Mouse (Mus musculus) hindbrain, embryonic 15.5 days (tissue): ENCODE results near the gene Hspb11. TPM values are rescaled to one million over a fixed set of nuclear protein-coding genes. Genes with fewer than 3 reads are reported as not detected.
A peak's percentile ranks its signal among the peaks of the same experiment; 100 is the strongest.

Source experiments
- ATAC-seq: fragments of 200-750 bp; cut with Nextera tagmentation; 2 replicates; pipeline ENCODE4 v1.8.0; 2017; ENCODE audit warnings: low read depth, moderate number of reproducible peaks, moderate TSS enrichment; ENCODE audit not compliant: low FRiP score
- H3K27ac ChIP-seq: fragments of 300-500 bp; sonication (generic); replicated peaks from 2 replicates; pipeline ENCODE4 v1.5.1; 2015; ENCODE audit warnings: mild to moderate bottlenecking, inconsistent platforms
- H3K27me3 ChIP-seq: fragments of 300-500 bp; sonication (generic); 2 replicates; pipeline ENCODE4 v1.6.1; 2015; ENCODE audit warnings: control low read depth, inconsistent platforms
- H3K36me3 ChIP-seq: fragments of 300-500 bp; sonication (generic); 2 replicates; pipeline ENCODE4 v1.6.1; 2015; ENCODE audit warnings: control low read depth, inconsistent platforms
- H3K4me1 ChIP-seq: fragments of 300-500 bp; sonication (generic); replicated peaks from 2 replicates; pipeline ENCODE4 v1.6.1; 2015; ENCODE audit warnings: control low read depth, inconsistent platforms
- H3K4me2 ChIP-seq: fragments of 300-500 bp; sonication (generic); 2 replicates; pipeline ENCODE4 v1.6.1; 2015; ENCODE audit warnings: moderate library complexity, mild to moderate bottlenecking, inconsistent platforms
- H3K4me3 ChIP-seq: fragments of 300-500 bp; sonication (generic); 2 replicates; pipeline ENCODE4 v1.5.1; 2015; ENCODE audit warnings: mild to moderate bottlenecking, inconsistent platforms
- H3K9ac ChIP-seq: fragments of 300-500 bp; sonication (generic); 2 replicates; pipeline ENCODE4 v1.6.1; 2015; ENCODE audit warnings: inconsistent platforms
- H3K9me3 ChIP-seq: fragments of 300-500 bp; sonication (generic); 2 replicates; pipeline ENCODE4 v1.6.1; 2016; ENCODE audit warnings: control low read depth, inconsistent platforms
- WGBS: fragments of 180-500 bp; shearing (Covaris S2); methylation state at CpG from one replicate; pipeline ENCODE4 v1.1.7; 2015; 5-methylcytosine and 5-hydroxymethylcytosine counted together
- polyA plus RNA-seq: library from polyadenylated mRNA; unstranded; fragments of >200 nt; fragmentation: Nextera tagmentation; extraction: Ambion mirVana; gene quantifications from 2 replicates; pipeline ENCODE4 v1.2.1, GENCODE M21; 2015

The Hspb11 gene
- polyA plus RNA-seq: 34.8 and 37.3 TPM in 2 replicates

DNA sequence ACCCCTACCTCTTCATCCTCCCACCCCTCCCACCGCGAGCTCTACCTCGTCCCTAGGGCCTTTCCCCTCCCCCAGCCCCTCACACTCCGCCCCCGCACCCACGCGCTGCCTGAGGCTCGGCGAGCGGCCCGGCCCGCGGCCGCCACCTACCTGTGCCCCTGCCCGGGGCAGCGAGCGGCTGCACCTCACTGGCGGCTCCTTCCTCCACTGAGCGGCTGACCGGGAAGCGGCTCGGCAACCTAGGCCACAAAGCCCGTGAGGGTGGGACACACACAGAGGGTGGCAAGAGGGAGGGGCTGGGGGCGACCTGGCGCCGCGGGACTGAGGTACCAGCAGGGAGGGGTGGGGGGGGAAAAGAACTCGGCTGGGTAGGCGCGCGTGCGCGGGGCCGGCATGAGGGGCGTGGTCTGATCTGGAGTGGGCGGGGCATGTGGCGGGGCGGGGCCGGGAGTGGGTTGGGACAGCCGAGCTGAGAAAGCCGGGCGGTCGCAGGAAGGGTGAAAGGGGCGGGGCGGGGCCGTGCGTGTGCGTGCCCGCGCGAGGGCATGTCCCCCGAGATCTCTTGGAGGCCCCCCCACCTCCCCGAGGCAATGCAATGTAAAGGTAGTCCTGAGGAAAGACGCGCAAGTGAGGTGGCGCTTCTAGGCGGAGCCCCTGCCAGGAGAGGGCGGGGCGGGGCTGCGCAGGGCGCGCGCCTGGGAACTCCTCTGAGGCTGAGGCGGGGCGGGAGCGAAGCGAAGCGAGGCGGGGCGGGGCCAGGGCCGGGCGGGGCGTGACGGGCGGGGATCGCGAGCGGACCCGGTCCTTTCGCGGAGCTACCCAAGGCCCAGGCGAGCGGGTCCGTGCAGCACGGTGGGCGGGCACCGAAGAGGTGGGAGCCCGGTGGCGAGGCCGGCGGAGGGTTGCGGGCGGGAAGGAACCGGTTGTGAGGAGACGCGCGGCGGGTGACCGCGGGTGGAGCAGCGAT is at the start of gene Hspb11, which contains the start of gene Lrrc42:
TSS of gene Hspb11 (plus strand) at position 469 of the 967 bp plus-strand sequence.
TSS of gene Lrrc42 (minus strand) at position 408 of the 967 bp plus-strand sequence.
- H3K4me1 ChIP-seq: peaks cover 38% of the 10 kb centered on the region
- peak; percentile 96 for ATAC-seq

DNA sequence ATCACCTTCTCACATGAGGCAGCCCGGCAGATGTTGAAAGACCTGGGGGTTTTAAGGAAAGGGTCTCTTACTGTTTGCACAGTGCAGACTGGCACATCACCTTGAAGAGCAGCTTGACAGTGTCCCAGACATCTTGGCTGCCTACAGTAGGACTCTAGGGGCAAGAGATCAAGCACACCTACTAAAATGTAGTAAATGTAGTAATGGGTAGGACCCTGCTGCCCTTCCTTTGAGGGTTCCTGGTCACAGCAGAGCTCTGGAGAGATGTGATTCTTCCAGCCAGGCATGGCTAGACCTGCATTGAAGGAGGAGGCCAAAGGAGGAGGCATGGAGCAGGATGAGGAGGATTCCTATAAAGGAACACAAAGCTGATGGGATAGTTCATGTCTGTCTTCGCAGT is 46.4 kb upstream of the Hspb11 start:
- H3K4me1 ChIP-seq: no peaks in the 10 kb centered on the region
- no peak for ATAC-seq
- WGBS: 96% methylated on average over 2 of the region's 2 CpGs
- no peaks in the 10 kb centered on the region for H3K27me3 ChIP-seq
- H3K4me2 ChIP-seq: no peak overlapping the region
- no peak overlapping the region for H3K4me3 ChIP-seq
- H3K9ac ChIP-seq: no peak overlapping the region
- H3K27ac ChIP-seq: no peak overlapping the region
- no peaks in the 10 kb centered on the region for H3K9me3 ChIP-seq
- peaks cover 31% of the 10 kb centered on the region for H3K36me3 ChIP-seq

More for the DNA sequence above, at the start of gene Hspb11, which contains the start of gene Lrrc42:
- Histone ChIP-seq H3K4me2 (peak within 1 kb of the TSS; percentile 72), H3K9me3 (no peaks in the 10 kb centered on the region), H3K36me3 (no peaks in the 10 kb centered on the region), H3K9ac (peak within 1 kb of the TSS; percentile 90), H3K4me3 (peak within 1 kb of the TSS; percentile 65), H3K27ac (peak within 1 kb of the TSS; percentile 94), H3K27me3 (no peaks in the 10 kb centered on the region)
- under 1% methylated on average over 80 of the region's 101 CpGs for WGBS

DNA sequence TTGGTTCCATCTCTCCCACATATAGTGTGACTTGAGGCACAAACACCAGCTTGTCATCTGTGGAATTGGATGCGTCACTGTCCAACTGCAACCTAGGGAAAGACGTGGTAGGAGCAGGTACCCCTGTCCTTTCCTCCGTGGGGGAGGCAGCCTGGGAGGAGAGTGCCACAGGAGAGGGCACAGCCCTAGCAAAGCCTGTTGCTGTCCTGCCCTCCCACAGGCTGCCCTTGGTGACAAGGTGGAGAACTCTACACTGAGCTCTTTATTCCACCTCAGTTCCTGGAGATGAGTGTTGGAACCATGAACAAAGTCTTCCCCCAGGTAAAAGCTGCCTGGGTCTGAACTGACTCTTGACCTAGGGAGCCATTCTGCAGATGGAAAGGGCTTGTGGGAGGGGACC is 44.5 kb upstream of the Hspb11 start, which contains the start of gene Ldlrad1:
TSS of gene Ldlrad1 (plus strand) at position 301 of the 400 bp plus-strand sequence.
- 95% methylated on average over 3 of the region's 3 CpGs for WGBS
- no peak within 1 kb of the TSS for H3K9ac ChIP-seq
- no peak within 1 kb of the TSS for H3K27ac ChIP-seq
- no peaks in the 10 kb centered on the region for H3K9me3 ChIP-seq
- no peak within 1 kb of the TSS for H3K4me2 ChIP-seq
- ATAC-seq: no peak
- H3K27me3 ChIP-seq: no peaks in the 10 kb centered on the region
- H3K36me3 ChIP-seq: peaks cover 17% of the 10 kb centered on the region; the same call in 1 of the 2 replicates
- no peaks in the 10 kb centered on the region for H3K4me1 ChIP-seq
- no peak within 1 kb of the TSS for H3K4me3 ChIP-seq

- Histone ChIP-seq H3K4me1 (no peaks in the 10 kb centered on the region), H3K9ac (no peak overlapping the region), H3K36me3 (peaks cover 8% of the 10 kb centered on the region; the same call in 1 of the 2 replicates), H3K9me3 (no peaks in the 10 kb centered on the region), H3K27me3 (no peaks in the 10 kb centered on the region), H3K4me2 (no peak overlapping the region), H3K27ac (no peak overlapping the region), H3K4me3 (no peak overlapping the region)
- 86% methylated on average over 5 of the region's 5 CpGs for WGBS
- no peak for ATAC-seq
Observed at GRCm38 (mm10) chr4:107210483-107211097, 42.8 kb upstream of the Hspb11 start.

DNA sequence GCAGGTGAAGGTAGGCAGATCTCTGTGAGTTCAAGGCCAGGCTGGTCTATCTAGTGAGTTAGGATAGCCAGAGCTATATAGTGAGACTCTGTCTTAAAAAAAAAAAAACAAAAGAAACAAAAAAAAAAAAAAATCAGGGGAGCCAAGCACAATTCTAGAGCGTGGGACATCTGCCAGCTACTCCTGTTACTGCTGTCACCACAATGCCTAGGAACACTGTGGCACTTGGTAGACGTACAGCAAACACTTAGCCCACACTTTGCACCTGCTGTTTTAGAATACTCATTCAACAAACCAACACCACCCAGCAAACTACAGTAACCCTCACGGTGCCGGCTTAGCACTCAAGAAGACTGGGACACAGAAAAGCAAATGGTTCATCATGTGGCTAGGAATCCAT is 41.9 kb upstream of the Hspb11 start:
- H3K27ac ChIP-seq: no peak overlapping the region
- ATAC-seq: no peak
- H3K4me2 ChIP-seq: no peak overlapping the region
- no peaks in the 10 kb centered on the region for H3K27me3 ChIP-seq
- H3K9ac ChIP-seq: no peak overlapping the region
- no peaks in the 10 kb centered on the region for H3K4me1 ChIP-seq
- WGBS: 73% methylated on average over 4 of the region's 4 CpGs
- no peaks in the 10 kb centered on the region for H3K9me3 ChIP-seq
- no peak overlapping the region for H3K4me3 ChIP-seq
- H3K36me3 ChIP-seq: peaks cover 8% of the 10 kb centered on the region; the same call in 1 of the 2 replicates

- WGBS: 90% methylated on average over 5 of the region's 5 CpGs
- Histone ChIP-seq H3K27ac (no peak overlapping the region), H3K27me3 (no peaks in the 10 kb centered on the region), H3K9me3 (no peaks in the 10 kb centered on the region), H3K36me3 (peaks cover 8% of the 10 kb centered on the region; the same call in 1 of the 2 replicates), H3K4me2 (no peak overlapping the region), H3K4me1 (no peaks in the 10 kb centered on the region), H3K4me3 (no peak overlapping the region), H3K9ac (no peak overlapping the region)
- no peak for ATAC-seq
Observed at GRCm38 (mm10) chr4:107211936-107212335, 41.5 kb upstream of the Hspb11 start.

- Histone ChIP-seq H3K36me3 (peaks cover 8% of the 10 kb centered on the region; the same call in 1 of the 2 replicates), H3K9ac (no peak overlapping the region), H3K9me3 (no peaks in the 10 kb centered on the region), H3K4me1 (no peaks in the 10 kb centered on the region), H3K27me3 (no peaks in the 10 kb centered on the region), H3K4me3 (no peak overlapping the region), H3K27ac (no peak overlapping the region), H3K4me2 (no peak overlapping the region)
- no peak for ATAC-seq
- 81% methylated on average over 12 of the region's 12 CpGs for WGBS
Observed at GRCm38 (mm10) chr4:107213279-107214011, 39.9 kb upstream of the Hspb11 start.

DNA sequence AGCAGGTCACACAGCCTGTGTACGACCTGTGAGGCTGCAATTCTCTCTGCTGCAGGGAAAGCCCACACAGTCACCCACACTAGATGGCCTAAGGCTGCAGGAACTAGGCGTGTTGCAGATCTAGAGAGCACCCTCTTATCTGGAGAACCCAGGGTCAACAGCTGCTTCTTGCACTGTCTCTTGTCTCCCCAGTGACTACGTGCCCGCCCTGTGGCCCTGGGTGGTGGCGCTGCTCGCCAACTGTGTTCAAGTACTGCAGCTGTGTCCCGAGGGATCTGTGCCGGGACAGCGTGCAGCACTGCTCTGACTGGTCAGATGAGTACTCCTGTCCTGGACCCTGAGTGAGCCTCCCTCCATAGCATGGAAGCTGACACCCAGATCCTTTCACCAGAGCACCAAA is 35.8 kb upstream of the Hspb11 start:
- no peak overlapping the region for H3K4me2 ChIP-seq
- H3K9me3 ChIP-seq: no peaks in the 10 kb centered on the region
- no peaks in the 10 kb centered on the region for H3K4me1 ChIP-seq
- H3K27me3 ChIP-seq: no peaks in the 10 kb centered on the region
- H3K9ac ChIP-seq: no peak overlapping the region
- no peaks in the 10 kb centered on the region for H3K36me3 ChIP-seq
- no peak overlapping the region for H3K27ac ChIP-seq
- no peak for ATAC-seq
- 95% methylated on average over 9 of the region's 9 CpGs for whole genome bisulfite sequencing
- H3K4me3 ChIP-seq: no peak overlapping the region

- no peak overlapping the region for H3K9ac ChIP-seq
- no peak overlapping the region for H3K4me3 ChIP-seq
- no peaks in the 10 kb centered on the region for H3K9me3 ChIP-seq
- no peak for ATAC-seq
- H3K4me1 ChIP-seq: no peaks in the 10 kb centered on the region
- no peak overlapping the region for H3K27ac ChIP-seq
- no peaks in the 10 kb centered on the region for H3K27me3 ChIP-seq
- 88% methylated on average over 5 of the region's 5 CpGs for WGBS
- H3K4me2 ChIP-seq: no peak overlapping the region
- no peaks in the 10 kb centered on the region for H3K36me3 ChIP-seq
Observed at GRCm38 (mm10) chr4:107221524-107221923, 31.9 kb upstream of the Hspb11 start.

- Histone ChIP-seq H3K9me3 (no peaks in the 10 kb centered on the region), H3K4me1 (no peaks in the 10 kb centered on the region), H3K27me3 (no peaks in the 10 kb centered on the region), H3K36me3 (no peaks in the 10 kb centered on the region), H3K27ac (no peak overlapping the region), H3K4me2 (no peak overlapping the region), H3K4me3 (no peak overlapping the region), H3K9ac (no peak overlapping the region)
- ATAC-seq: peak; percentile 56; the same call in 1 of the 2 replicates
- 84% methylated on average over 11 of the region's 11 CpGs for WGBS
Observed at GRCm38 (mm10) chr4:107223225-107224204, 29.9 kb upstream of the Hspb11 start.

GRCm38 (mm10) chr4:107226313-107226712 is 27.1 kb upstream of the Hspb11 start:
- H3K36me3 ChIP-seq: 0 out of 2 replicates have a peak, but pooled peaks cover 6% of the 10 kb centered on the region
- no peak for ATAC-seq
- no peak overlapping the region for H3K9ac ChIP-seq
- 93% methylated on average over 2 of the region's 2 CpGs for WGBS
- H3K4me2 ChIP-seq: no peak overlapping the region
- no peaks in the 10 kb centered on the region for H3K9me3 ChIP-seq
- H3K27me3 ChIP-seq: no peaks in the 10 kb centered on the region
- H3K27ac ChIP-seq: no peak overlapping the region
- no peak overlapping the region for H3K4me3 ChIP-seq
- H3K4me1 ChIP-seq: no peaks in the 10 kb centered on the region
